Mouse (Mus musculus): ENCODE results near the gene Fgfr2. TPM values are rescaled to one million over a fixed set of nuclear protein-coding genes. Genes with fewer than 3 reads are reported as not detected.
"Not testable (repeated sequence)": the region's sequence is repeated elsewhere in the genome, so short reads cannot be mapped to it uniquely, and the experiment has no call there.

The Fgfr2 gene
- polyA plus RNA-seq, 1 experiment from 2014 or later: 169 TPM

DNA sequence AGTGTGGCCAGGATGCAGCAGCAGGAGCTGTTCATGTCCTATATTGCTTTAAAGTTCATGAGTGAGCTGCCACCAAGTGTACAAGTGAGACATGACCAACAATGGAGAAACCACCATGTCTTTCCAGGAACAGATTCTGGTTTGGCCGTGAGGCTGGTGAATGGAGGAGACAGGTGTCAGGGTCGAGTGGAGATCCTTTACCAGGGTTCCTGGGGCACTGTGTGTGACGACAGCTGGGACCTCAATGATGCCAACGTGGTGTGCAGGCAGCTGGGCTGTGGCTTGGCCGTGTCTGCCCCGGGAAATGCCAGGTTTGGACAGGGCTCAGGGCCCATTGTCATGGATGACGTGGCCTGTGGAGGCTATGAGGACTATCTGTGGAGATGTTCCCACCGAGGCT lies 2082.4 kb downstream of the Fgfr2 start:
- not testable (repeated sequence) for H3K4me2 ChIP-seq (replicated peaks; ENCODE audit: low read depth, low read length); ATAC-seq (ENCODE audit: insufficient number of reproducible peaks, insufficient read depth, low FRiP score, low read depth); H3K9me3 ChIP-seq (ENCODE audit: control insufficient read depth, low read depth, low read length); H3K4me3 ChIP-seq (ENCODE audit: low read depth, low read length); H3K27me3 ChIP-seq (ENCODE audit: control insufficient read depth, insufficient read depth, low read length); H3K4me1 ChIP-seq (ENCODE audit: control insufficient read depth, insufficient read depth, low read length); H3K36me3 ChIP-seq (ENCODE audit: control insufficient read depth, insufficient read depth, low read length); H3K9ac ChIP-seq (replicated peaks; ENCODE audit: low read depth, low read length); H3K27ac ChIP-seq (ENCODE audit: low read length)
- 94% methylated on average over 8 of the region's 8 CpGs for WGBS

DNA sequence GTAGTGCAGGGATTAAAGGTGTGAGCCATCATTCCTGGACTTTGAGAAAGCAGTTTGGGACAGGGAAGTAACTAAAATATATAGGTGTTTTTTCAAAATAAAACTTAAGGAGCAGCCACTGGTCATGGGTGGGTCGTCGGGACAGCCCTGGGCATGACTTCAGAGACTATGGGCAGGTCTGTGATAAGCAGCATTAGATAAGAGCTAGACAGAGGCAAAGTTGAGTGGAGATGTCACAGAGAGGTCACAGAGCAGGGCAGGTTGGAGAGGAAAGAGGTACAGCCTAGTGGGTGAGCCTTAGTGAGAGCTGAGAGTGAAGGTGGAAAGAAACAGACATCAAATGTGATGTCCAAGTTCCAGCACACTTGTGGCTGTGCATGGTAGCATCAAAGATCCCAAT lies 2086.1 kb downstream of the Fgfr2 start:
- H3K27me3 ChIP-seq (ENCODE audit: control insufficient read depth, insufficient read depth, low read length): no peaks in the 10 kb centered on the region
- H3K36me3 ChIP-seq (ENCODE audit: control insufficient read depth, insufficient read depth, low read length): no peaks in the 10 kb centered on the region

GRCm38 (mm10) chr7:131036396-131036795 lies 2086.8 kb downstream of the Fgfr2 start:
- H3K4me2 ChIP-seq (replicated peaks; ENCODE audit: low read depth, low read length): no peak overlapping the region
- H3K27ac ChIP-seq (ENCODE audit: low read length): no peak overlapping the region
- 70% methylated on average over 3 of the region's 3 CpGs for WGBS
- no peak overlapping the region for H3K9ac ChIP-seq (replicated peaks; ENCODE audit: low read depth, low read length)
- no peaks in the 10 kb centered on the region for H3K4me1 ChIP-seq (ENCODE audit: control insufficient read depth, insufficient read depth, low read length)
- no peaks in the 10 kb centered on the region for H3K36me3 ChIP-seq (ENCODE audit: control insufficient read depth, insufficient read depth, low read length)
- ATAC-seq (ENCODE audit: insufficient number of reproducible peaks, insufficient read depth, low FRiP score, low read depth): no peak
- no peaks in the 10 kb centered on the region for H3K27me3 ChIP-seq (ENCODE audit: control insufficient read depth, insufficient read depth, low read length)
- H3K9me3 ChIP-seq (ENCODE audit: control insufficient read depth, low read depth, low read length): no peaks in the 10 kb centered on the region
- no peak overlapping the region for H3K4me3 ChIP-seq (ENCODE audit: low read depth, low read length)

More for the DNA sequence above, 2086.1 kb downstream of the Fgfr2 start:
- H3K4me1 ChIP-seq (ENCODE audit: control insufficient read depth, insufficient read depth, low read length): no peaks in the 10 kb centered on the region
- no peak overlapping the region for H3K4me3 ChIP-seq (ENCODE audit: low read depth, low read length)
- 65% methylated on average over 2 of the region's 2 CpGs for WGBS
- no peaks in the 10 kb centered on the region for H3K9me3 ChIP-seq (ENCODE audit: control insufficient read depth, low read depth, low read length)
- no peak overlapping the region for H3K27ac ChIP-seq (ENCODE audit: low read length)
- no peak overlapping the region for H3K4me2 ChIP-seq (replicated peaks; ENCODE audit: low read depth, low read length)
- H3K9ac ChIP-seq (replicated peaks; ENCODE audit: low read depth, low read length): no peak overlapping the region
- no peak for ATAC-seq (ENCODE audit: insufficient number of reproducible peaks, insufficient read depth, low FRiP score, low read depth)

GRCm38 (mm10) chr7:131031755-131032154 lies 2091.4 kb downstream of the Fgfr2 start, which contains the start of gene Dmbt1:
Gene Dmbt1, plus strand, starts transcription at chr7:131032053.
- H3K27ac ChIP-seq (ENCODE audit: low read length): no peak within 1 kb of the TSS
- H3K4me1 ChIP-seq (ENCODE audit: control insufficient read depth, insufficient read depth, low read length): no peaks in the 10 kb centered on the region
- H3K9me3 ChIP-seq (ENCODE audit: control insufficient read depth, low read depth, low read length): no peaks in the 10 kb centered on the region
- ATAC-seq (ENCODE audit: insufficient number of reproducible peaks, insufficient read depth, low FRiP score, low read depth): no peak
- H3K27me3 ChIP-seq (ENCODE audit: control insufficient read depth, insufficient read depth, low read length): no peaks in the 10 kb centered on the region
- no peak within 1 kb of the TSS for H3K4me2 ChIP-seq (replicated peaks; ENCODE audit: low read depth, low read length)
- H3K36me3 ChIP-seq (ENCODE audit: control insufficient read depth, insufficient read depth, low read length): no peaks in the 10 kb centered on the region
- WGBS: 53% methylated on average over 5 of the region's 5 CpGs
- H3K4me3 ChIP-seq (ENCODE audit: low read depth, low read length): no peak within 1 kb of the TSS
- no peak within 1 kb of the TSS for H3K9ac ChIP-seq (replicated peaks; ENCODE audit: low read depth, low read length)

DNA sequence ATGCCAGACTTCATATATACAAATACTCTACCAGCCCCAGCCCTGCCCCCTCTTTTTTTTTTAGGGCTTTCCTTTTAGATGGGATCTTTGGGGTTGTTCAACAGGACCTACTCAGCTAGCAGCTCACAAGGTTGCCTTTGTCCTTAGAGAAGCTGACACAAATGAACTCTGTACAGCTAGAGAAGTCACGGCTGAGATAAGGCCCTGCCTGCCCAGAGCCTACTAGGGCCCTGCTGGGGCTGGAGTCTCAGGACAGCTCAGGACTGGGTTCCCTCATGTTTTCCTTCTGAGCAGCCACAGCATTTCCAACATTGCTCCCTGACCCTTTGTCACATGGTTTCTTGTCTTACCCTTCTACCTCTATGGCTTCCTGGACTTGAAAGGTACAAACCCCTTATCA lies 2095.6 kb downstream of the Fgfr2 start:
- no peaks in the 10 kb centered on the region for H3K36me3 ChIP-seq (ENCODE audit: control insufficient read depth, insufficient read depth, low read length)
- H3K4me3 ChIP-seq (ENCODE audit: low read depth, low read length): no peak overlapping the region
- ATAC-seq (ENCODE audit: insufficient number of reproducible peaks, insufficient read depth, low FRiP score, low read depth): no peak
- no peaks in the 10 kb centered on the region for H3K27me3 ChIP-seq (ENCODE audit: control insufficient read depth, insufficient read depth, low read length)
- WGBS: 67% methylated on average over 1 of the region's 1 CpGs
- H3K4me2 ChIP-seq (replicated peaks; ENCODE audit: low read depth, low read length): no peak overlapping the region
- no peaks in the 10 kb centered on the region for H3K4me1 ChIP-seq (ENCODE audit: control insufficient read depth, insufficient read depth, low read length)
- H3K9me3 ChIP-seq (ENCODE audit: control insufficient read depth, low read depth, low read length): no peaks in the 10 kb centered on the region
- no peak overlapping the region for H3K27ac ChIP-seq (ENCODE audit: low read length)
- no peak overlapping the region for H3K9ac ChIP-seq (replicated peaks; ENCODE audit: low read depth, low read length)

- Histone ChIP-seq H3K27me3 (ENCODE audit: control insufficient read depth, insufficient read depth, low read length) (no peaks in the 10 kb centered on the region), H3K9me3 (ENCODE audit: control insufficient read depth, low read depth, low read length) (no peaks in the 10 kb centered on the region), H3K9ac (replicated peaks; ENCODE audit: low read depth, low read length) (no peak overlapping the region), H3K27ac (ENCODE audit: low read length) (no peak overlapping the region), H3K4me3 (ENCODE audit: low read depth, low read length) (no peak overlapping the region), H3K4me2 (replicated peaks; ENCODE audit: low read depth, low read length) (no peak overlapping the region), H3K36me3 (ENCODE audit: control insufficient read depth, insufficient read depth, low read length) (no peaks in the 10 kb centered on the region), H3K4me1 (ENCODE audit: control insufficient read depth, insufficient read depth, low read length) (no peaks in the 10 kb centered on the region)
- 42% methylated on average over 1 of the region's 1 CpGs for WGBS
- no peak for ATAC-seq (ENCODE audit: insufficient number of reproducible peaks, insufficient read depth, low FRiP score, low read depth)
These were observed 2098.3 kb downstream of the Fgfr2 start for GRCm38 (mm10) chr7:131024807-131025206.

DNA sequence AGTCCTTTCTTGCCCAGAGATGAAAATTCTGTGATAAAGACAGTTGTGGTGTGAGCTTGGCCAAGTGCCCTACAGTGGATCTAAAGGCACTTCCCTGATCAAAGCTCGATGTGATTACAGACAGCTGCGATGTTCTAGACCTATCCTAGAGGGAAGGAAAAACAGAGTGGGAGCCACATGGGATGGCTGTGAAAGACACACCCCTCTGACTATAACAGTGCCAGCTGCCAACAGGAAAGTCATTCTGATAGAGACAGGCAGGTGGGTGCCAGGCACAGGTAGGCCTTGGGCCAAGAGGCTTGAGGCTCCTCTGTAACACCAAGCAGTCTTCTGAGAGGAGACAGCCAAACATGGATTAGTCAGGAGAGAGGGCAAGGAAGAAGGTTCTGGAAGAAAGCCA lies 2104.0 kb downstream of the Fgfr2 start:
- no peak for ATAC-seq (ENCODE audit: insufficient number of reproducible peaks, insufficient read depth, low FRiP score, low read depth)
- H3K36me3 ChIP-seq (ENCODE audit: control insufficient read depth, insufficient read depth, low read length): no peaks in the 10 kb centered on the region
- H3K27ac ChIP-seq (ENCODE audit: low read length): no peak overlapping the region
- H3K27me3 ChIP-seq (ENCODE audit: control insufficient read depth, insufficient read depth, low read length): no peaks in the 10 kb centered on the region
- WGBS: 85% methylated on average over 2 of the region's 2 CpGs
- H3K4me2 ChIP-seq (replicated peaks; ENCODE audit: low read depth, low read length): no peak overlapping the region
- H3K4me3 ChIP-seq (ENCODE audit: low read depth, low read length): no peak overlapping the region
- H3K9ac ChIP-seq (replicated peaks; ENCODE audit: low read depth, low read length): no peak overlapping the region
- no peaks in the 10 kb centered on the region for H3K4me1 ChIP-seq (ENCODE audit: control insufficient read depth, insufficient read depth, low read length)
- H3K9me3 ChIP-seq (ENCODE audit: control insufficient read depth, low read depth, low read length): no peaks in the 10 kb centered on the region

DNA sequence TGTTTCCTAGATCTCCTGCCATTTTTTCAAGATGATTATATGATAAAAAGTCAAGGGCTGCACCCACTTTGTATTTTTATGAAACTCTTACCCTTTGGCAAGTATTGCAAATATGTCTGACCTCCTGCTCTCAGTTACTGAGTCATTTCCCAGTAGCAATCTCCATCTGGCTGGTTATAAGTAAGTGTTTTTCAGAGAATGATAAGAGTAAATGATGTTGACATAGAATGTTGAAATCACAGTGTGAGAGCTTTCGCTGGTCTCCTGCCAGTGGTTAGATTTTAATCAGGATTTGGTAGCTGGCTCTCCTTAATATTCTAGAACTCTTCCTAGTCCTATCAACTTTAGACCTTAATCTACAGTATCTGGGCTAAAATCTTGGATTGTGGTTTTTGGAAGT lies 2111.2 kb downstream of the Fgfr2 start:
- H3K4me2 ChIP-seq (replicated peaks; ENCODE audit: low read depth, low read length): no peak overlapping the region
- 53% methylated on average over 1 of the region's 1 CpGs for WGBS
- no peaks in the 10 kb centered on the region for H3K36me3 ChIP-seq (ENCODE audit: control insufficient read depth, insufficient read depth, low read length)
- no peak overlapping the region for H3K27ac ChIP-seq (ENCODE audit: low read length)
- peaks cover 3% of the 10 kb centered on the region; the same call in 1 of the 2 replicates for H3K9me3 ChIP-seq (ENCODE audit: control insufficient read depth, low read depth, low read length)
- H3K4me3 ChIP-seq (ENCODE audit: low read depth, low read length): no peak overlapping the region
- H3K9ac ChIP-seq (replicated peaks; ENCODE audit: low read depth, low read length): no peak overlapping the region
- H3K27me3 ChIP-seq (ENCODE audit: control insufficient read depth, insufficient read depth, low read length): no peaks in the 10 kb centered on the region
- no peaks in the 10 kb centered on the region for H3K4me1 ChIP-seq (ENCODE audit: control insufficient read depth, insufficient read depth, low read length)
- ATAC-seq (ENCODE audit: insufficient number of reproducible peaks, insufficient read depth, low FRiP score, low read depth): no peak

- Histone ChIP-seq H3K27ac (ENCODE audit: low read length) (no peak overlapping the region), H3K4me3 (ENCODE audit: low read depth, low read length) (no peak overlapping the region), H3K4me2 (replicated peaks; ENCODE audit: low read depth, low read length) (no peak overlapping the region), H3K27me3 (ENCODE audit: control insufficient read depth, insufficient read depth, low read length) (no peaks in the 10 kb centered on the region), H3K4me1 (ENCODE audit: control insufficient read depth, insufficient read depth, low read length) (no peaks in the 10 kb centered on the region), H3K9ac (replicated peaks; ENCODE audit: low read depth, low read length) (no peak overlapping the region), H3K36me3 (ENCODE audit: control insufficient read depth, insufficient read depth, low read length) (no peaks in the 10 kb centered on the region), H3K9me3 (ENCODE audit: control insufficient read depth, low read depth, low read length) (peaks cover 6% of the 10 kb centered on the region; the same call in 1 of the 2 replicates)
- 78% methylated on average over 5 of the region's 5 CpGs for WGBS
- no peak for ATAC-seq (ENCODE audit: insufficient number of reproducible peaks, insufficient read depth, low FRiP score, low read depth)
These were observed 2114.0 kb downstream of the Fgfr2 start for GRCm38 (mm10) chr7:131009178-131009577.

Measured in stomach, embryonic 14.5 days (tissue).